Mouse (Mus musculus): ENCODE data around the gene Ppfibp1.

GRCm38 (mm10) chr6:146910801-146911200, 22.5 kb downstream of the Ppfibp1 start:
- TF ChIP-seq POLR2A (IDR thresholded peaks at IDR 0.05; ENCODE audit: extremely low read depth, insufficient read depth, low read length) (no peak), CTCF (IDR thresholded peaks at IDR 0.05; ENCODE audit: low read depth, low read length) (no peak)
